Mouse (Mus musculus) effector memory CD4-positive, alpha-beta T cell, adult 7 months (primary cell): ENCODE results near the gene Lig4. TPM values are rescaled to one million over a fixed set of nuclear protein-coding genes. Genes with fewer than 3 reads are reported as not detected.

Experiments used
- polyA plus RNA-seq: library from polyadenylated mRNA; unstranded; fragments of 100-300 nt; shearing (Covaris generic); gene quantifications from one replicate; pipeline ENCODE4 v1.2.1, GENCODE M21; 2017

The Lig4 gene
- polyA plus RNA-seq = 0.94 TPM

GRCm38 (mm10) chr8:9977573-9978314, at the start of gene Lig4, which contains the start of gene Abhd13:
Gene Lig4 (minus strand): TSS chr8:9977686.
Gene Abhd13 (plus strand): TSS chr8:9977707.

GRCm38 (mm10) chr8:10006156-10006985, 28.9 kb upstream of the Lig4 start, which contains the start of gene Tnfsf13b:
Gene Tnfsf13b (plus strand): TSS chr8:10006467.

Other genes starting within 250 kb of the Lig4 start
- gene Fam155a, start 206.5 kb downstream of the Lig4 start, polyA plus RNA-seq = 0.39 TPM
- gene Gm10217, start 113.4 kb downstream of the Lig4 start, polyA plus RNA-seq = not detected
- gene Abhd13, start within 50 bp of the Lig4 start, polyA plus RNA-seq = 14.5 TPM
- gene Tnfsf13b, start 28.8 kb upstream of the Lig4 start, polyA plus RNA-seq = 1.9 TPM
- 0.30 TPM for gene Myo16, start 176.2 kb upstream of the Lig4 start, polyA plus RNA-seq